Mouse (Mus musculus): Measurements from ENCODE around the gene Vdac1. TPM values are rescaled to one million over a fixed set of nuclear protein-coding genes. Genes with fewer than 3 reads are reported as not detected.
A peak's percentile ranks its signal among the peaks of the same experiment; 100 is the strongest.

Vdac1 gene
- 204 and 209 TPM in 2 replicates for polyA plus RNA-seq (2016; fragmentation: Nextera tagmentation; extraction: Ambion mirVana)

- peak; percentile 90 for DNase-seq (ENCODE audit: low spot score)
- H3K27ac ChIP-seq (replicated peaks): peak within 1 kb of the TSS; percentile 97
- H3K4me1 ChIP-seq: peaks cover 61% of the 10 kb centered on the region
- WGBS: under 1% methylated on average over 84 of the region's 84 CpGs
- H3K9me3 ChIP-seq: no peaks in the 10 kb centered on the region
- H3K36me3 ChIP-seq (replicated peaks): peaks cover 3% of the 10 kb centered on the region; the same call in 1 of the 2 replicates
- peak within 1 kb of the TSS; percentile 95 for H3K4me3 ChIP-seq
- no peaks in the 10 kb centered on the region for H3K27me3 ChIP-seq (replicated peaks; ENCODE audit: low read depth, poor library complexity, severe bottlenecking)
Measured at GRCm38 (mm10) chr11:52360471-52361277, at the start of gene Vdac1. Gene Vdac1, plus strand, starts transcription at chr11:52360860.

DNA sequence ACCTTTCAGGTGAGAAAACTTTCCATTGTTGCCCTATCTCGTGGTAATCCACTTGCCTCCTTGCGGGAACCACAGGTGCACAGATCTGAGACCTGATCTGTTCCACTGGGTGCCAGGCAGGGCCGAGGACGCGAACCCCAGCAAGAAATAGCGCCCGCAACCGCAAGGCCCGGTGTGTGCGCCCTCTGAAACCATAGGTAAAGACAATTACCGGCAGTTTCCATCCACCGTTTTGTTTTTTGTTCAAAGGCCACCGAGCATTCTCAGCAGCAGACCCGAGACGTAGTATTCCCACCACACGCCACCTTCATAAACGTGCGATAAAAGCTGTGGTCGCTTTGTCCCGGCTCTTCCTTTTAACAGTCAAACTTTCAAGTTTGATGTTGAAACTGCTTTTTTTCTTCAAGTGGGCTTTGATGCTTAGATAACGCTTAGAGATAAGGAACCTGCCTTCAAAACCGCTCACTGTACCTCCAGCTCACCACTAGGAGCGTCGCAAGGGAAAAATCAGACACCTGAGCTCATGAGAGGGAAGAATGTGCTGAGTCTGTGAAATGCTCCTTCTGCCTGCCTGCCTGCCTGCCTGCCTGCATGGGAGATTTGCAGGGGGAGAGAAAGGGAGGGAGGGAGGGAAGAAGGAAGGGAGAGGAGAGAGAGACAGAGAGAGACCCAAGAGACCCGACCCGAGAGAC lies 46.4 kb upstream of the Vdac1 start:
- H3K4me1 ChIP-seq: peaks cover 41% of the 10 kb centered on the region
- WGBS: 13% methylated on average over 26 of the region's 26 CpGs
- peak overlapping the region; percentile 16; the same call in 1 of the 2 replicates for H3K4me3 ChIP-seq
- no peaks in the 10 kb centered on the region for H3K36me3 ChIP-seq (replicated peaks)
- peak; percentile 45 for DNase-seq (ENCODE audit: low spot score)
- peaks cover 26% of the 10 kb centered on the region for H3K27me3 ChIP-seq (replicated peaks; ENCODE audit: low read depth, poor library complexity, severe bottlenecking)
- H3K27ac ChIP-seq (replicated peaks): no peak overlapping the region
- no peaks in the 10 kb centered on the region for H3K9me3 ChIP-seq

GRCm38 (mm10) chr11:52318445-52318844 lies 42.2 kb upstream of the Vdac1 start:
- H3K36me3 ChIP-seq (replicated peaks): no peaks in the 10 kb centered on the region
- H3K4me1 ChIP-seq: peaks cover 26% of the 10 kb centered on the region
- peaks cover 22% of the 10 kb centered on the region for H3K27me3 ChIP-seq (replicated peaks; ENCODE audit: low read depth, poor library complexity, severe bottlenecking)
- H3K4me3 ChIP-seq: no peak overlapping the region
- H3K27ac ChIP-seq (replicated peaks): peak overlapping the region; percentile 4; the same call in 1 of the 2 replicates
- DNase-seq (ENCODE audit: low spot score): no peak
- H3K9me3 ChIP-seq: no peaks in the 10 kb centered on the region
- WGBS: 85% methylated on average over 13 of the region's 13 CpGs

DNA sequence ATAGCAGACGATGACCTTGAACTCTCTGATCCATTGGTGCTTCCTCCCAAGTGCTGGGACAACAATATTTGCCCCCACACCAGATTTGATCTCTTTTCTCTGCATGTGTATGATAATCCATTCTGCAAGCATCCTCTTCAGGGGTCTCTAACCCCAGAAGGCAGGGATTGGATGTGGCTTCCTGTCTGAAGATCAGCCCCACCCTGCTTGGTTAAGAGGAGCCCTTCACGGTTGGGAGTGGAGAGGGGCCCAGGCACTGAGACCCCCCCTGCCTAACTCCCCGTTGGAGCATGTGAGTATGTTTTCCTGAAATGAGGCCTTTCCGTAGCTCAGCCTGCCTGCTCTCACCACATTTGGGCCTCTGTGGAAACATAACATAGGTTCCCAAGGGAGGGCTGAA lies 41.0 kb upstream of the Vdac1 start:
- H3K36me3 ChIP-seq (replicated peaks): no peaks in the 10 kb centered on the region
- H3K4me1 ChIP-seq: peaks cover 17% of the 10 kb centered on the region
- H3K27ac ChIP-seq (replicated peaks): no peak overlapping the region
- no peaks in the 10 kb centered on the region for H3K9me3 ChIP-seq
- DNase-seq (ENCODE audit: low spot score): no peak
- 73% methylated on average over 4 of the region's 4 CpGs for WGBS
- H3K4me3 ChIP-seq: no peak overlapping the region
- peaks cover 19% of the 10 kb centered on the region for H3K27me3 ChIP-seq (replicated peaks; ENCODE audit: low read depth, poor library complexity, severe bottlenecking)

GRCm38 (mm10) chr11:52320529-52320928 lies 40.1 kb upstream of the Vdac1 start:
- Histone ChIP-seq H3K36me3 (replicated peaks) (no peaks in the 10 kb centered on the region), H3K4me3 (no peak overlapping the region), H3K27ac (replicated peaks) (no peak overlapping the region), H3K9me3 (no peaks in the 10 kb centered on the region), H3K4me1 (peaks cover 17% of the 10 kb centered on the region), H3K27me3 (replicated peaks; ENCODE audit: low read depth, poor library complexity, severe bottlenecking) (peaks cover 10% of the 10 kb centered on the region)
- 84% methylated on average over 4 of the region's 4 CpGs for WGBS
- no peak for DNase-seq (ENCODE audit: low spot score)

DNA sequence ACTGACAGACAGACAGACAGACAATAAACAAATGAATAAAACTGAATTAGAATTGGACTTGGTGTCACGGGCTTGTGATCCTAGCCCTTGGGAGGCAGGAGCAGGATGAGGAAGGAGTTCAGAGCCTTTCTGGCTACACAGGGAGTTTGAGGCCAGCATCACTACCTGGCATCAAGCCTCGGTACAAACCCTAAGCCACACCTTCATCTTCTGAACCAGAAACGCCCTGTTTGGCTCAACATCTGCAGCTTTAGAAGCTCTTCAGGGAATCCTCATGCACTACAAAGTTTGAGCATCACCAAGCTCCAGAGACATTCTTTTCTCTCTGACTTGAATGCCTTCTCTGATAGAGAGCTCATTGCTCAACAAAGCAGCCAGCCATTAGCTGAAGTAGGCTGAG lies 39.1 kb upstream of the Vdac1 start:
- H3K4me1 ChIP-seq: peaks cover 17% of the 10 kb centered on the region
- H3K27me3 ChIP-seq (replicated peaks; ENCODE audit: low read depth, poor library complexity, severe bottlenecking): peaks cover 9% of the 10 kb centered on the region; the same call in 1 of the 2 replicates
- H3K27ac ChIP-seq (replicated peaks): no peak overlapping the region
- no peaks in the 10 kb centered on the region for H3K36me3 ChIP-seq (replicated peaks)
- H3K9me3 ChIP-seq: no peaks in the 10 kb centered on the region
- no peak overlapping the region for H3K4me3 ChIP-seq
- 71% methylated on average over 3 of the region's 3 CpGs for WGBS
- no peak for DNase-seq (ENCODE audit: low spot score)

GRCm38 (mm10) chr11:52324442-52325367 lies 36.0 kb upstream of the Vdac1 start:
- no peak overlapping the region for H3K4me3 ChIP-seq
- H3K27me3 ChIP-seq (replicated peaks; ENCODE audit: low read depth, poor library complexity, severe bottlenecking): peaks cover 9% of the 10 kb centered on the region; the same call in 1 of the 2 replicates
- 57% methylated on average over 23 of the region's 23 CpGs for WGBS
- DNase-seq (ENCODE audit: low spot score): no peak
- H3K9me3 ChIP-seq: no peaks in the 10 kb centered on the region
- H3K4me1 ChIP-seq: peaks cover 5% of the 10 kb centered on the region
- H3K27ac ChIP-seq (replicated peaks): no peak overlapping the region
- H3K36me3 ChIP-seq (replicated peaks): no peaks in the 10 kb centered on the region

- Histone ChIP-seq H3K4me1 (peaks cover 3% of the 10 kb centered on the region), H3K36me3 (replicated peaks) (no peaks in the 10 kb centered on the region), H3K4me3 (no peak overlapping the region), H3K27me3 (replicated peaks; ENCODE audit: low read depth, poor library complexity, severe bottlenecking) (peaks cover 9% of the 10 kb centered on the region; the same call in 1 of the 2 replicates), H3K27ac (replicated peaks) (no peak overlapping the region), H3K9me3 (no peaks in the 10 kb centered on the region)
- 67% methylated on average over 3 of the region's 3 CpGs for WGBS
- no peak for DNase-seq (ENCODE audit: low spot score)
Measured at GRCm38 (mm10) chr11:52327313-52327712, 33.3 kb upstream of the Vdac1 start.

DNA sequence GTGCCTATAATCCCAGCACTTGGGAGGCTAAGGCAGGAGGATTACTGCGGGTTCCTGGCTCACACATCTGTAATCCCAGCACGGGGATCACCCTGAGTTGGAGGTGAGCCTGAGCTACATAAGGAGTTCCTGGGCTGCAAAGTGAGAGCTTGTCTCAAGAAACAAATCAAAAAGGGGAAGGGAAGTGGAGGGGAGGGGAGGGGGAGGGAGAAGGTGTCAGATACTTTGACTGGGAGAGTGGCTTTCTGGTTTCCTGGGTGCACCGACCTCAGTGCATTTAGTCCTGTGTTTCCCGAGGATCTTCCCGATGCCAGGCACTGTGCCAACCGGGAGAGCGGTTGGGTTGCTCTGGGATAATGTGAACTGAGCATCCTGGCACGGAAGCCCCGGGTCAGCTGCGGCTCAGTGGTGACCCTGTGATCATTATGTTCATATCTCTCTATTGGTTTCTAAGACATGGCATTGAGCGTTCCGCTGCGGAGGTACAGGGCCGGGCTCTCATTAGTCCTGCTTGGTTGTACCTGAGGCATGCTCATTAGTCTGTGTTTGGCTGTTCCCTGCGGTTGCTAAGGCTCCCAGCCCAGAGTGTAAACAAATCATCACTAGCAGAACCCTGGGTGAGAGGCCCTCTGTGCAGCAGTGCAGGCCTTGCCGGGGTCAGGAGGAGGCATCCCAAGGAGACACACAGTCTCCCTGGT lies 28.1 kb upstream of the Vdac1 start:
- peaks cover 7% of the 10 kb centered on the region for H3K4me1 ChIP-seq
- H3K9me3 ChIP-seq: 0 out of 2 replicates have a peak, but pooled peaks cover 3% of the 10 kb centered on the region
- 54% methylated on average over 16 of the region's 16 CpGs for WGBS
- H3K27ac ChIP-seq (replicated peaks): 0 out of 2 replicates have a peak overlapping the region, but pooled peaks have one; percentile 7
- H3K36me3 ChIP-seq (replicated peaks): no peaks in the 10 kb centered on the region
- no peaks in the 10 kb centered on the region for H3K27me3 ChIP-seq (replicated peaks; ENCODE audit: low read depth, poor library complexity, severe bottlenecking)
- DNase-seq (ENCODE audit: low spot score): peak; percentile 39
- H3K4me3 ChIP-seq: no peak overlapping the region

DNA sequence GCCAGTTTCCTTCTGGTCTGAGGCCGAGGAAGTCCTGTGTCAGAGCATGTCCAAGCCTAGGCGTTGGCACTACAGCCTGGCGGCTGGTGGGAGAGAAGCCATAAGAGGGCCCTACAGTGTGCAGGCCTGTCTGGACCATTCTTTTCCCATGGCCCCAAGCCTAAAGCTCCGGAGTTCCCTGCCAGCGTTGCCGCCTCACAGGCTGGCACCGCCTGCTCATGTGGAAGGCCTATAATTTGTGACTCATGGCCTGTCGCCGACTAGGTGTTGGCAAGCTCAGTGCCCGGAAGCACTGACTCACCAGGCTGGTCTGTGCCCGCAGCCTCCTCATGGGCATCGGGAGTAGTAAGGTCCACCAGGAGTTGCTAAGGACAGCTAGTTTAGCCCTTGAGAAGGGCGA lies 27.0 kb upstream of the Vdac1 start:
- Histone ChIP-seq H3K4me1 (peaks cover 10% of the 10 kb centered on the region), H3K4me3 (no peak overlapping the region), H3K27ac (replicated peaks) (no peak overlapping the region), H3K27me3 (replicated peaks; ENCODE audit: low read depth, poor library complexity, severe bottlenecking) (no peaks in the 10 kb centered on the region), H3K9me3 (0 out of 2 replicates have a peak, but pooled peaks cover 3% of the 10 kb centered on the region), H3K36me3 (replicated peaks) (no peaks in the 10 kb centered on the region)
- DNase-seq (ENCODE audit: low spot score): no peak
- WGBS: 95% methylated on average over 13 of the region's 13 CpGs

DNA sequence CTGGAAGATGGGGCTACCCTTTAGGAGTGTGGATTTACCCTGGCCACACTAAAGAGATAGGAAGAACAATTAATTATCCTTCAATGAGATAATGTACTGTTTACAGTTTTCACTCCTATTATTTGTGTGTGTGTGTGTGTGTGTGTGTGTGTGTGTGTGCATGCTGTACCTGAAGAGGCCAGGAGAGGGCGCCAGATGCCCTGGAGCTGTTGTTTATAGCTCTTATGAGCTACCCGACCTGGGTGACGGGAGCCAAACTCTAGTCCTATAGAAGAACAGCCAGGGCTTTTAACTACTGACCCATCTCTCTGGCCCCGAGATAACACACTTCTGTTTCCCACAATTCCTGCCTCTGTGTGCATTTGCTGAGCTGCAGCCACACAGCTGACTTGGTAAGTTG lies 25.4 kb upstream of the Vdac1 start:
- H3K4me1 ChIP-seq: peaks cover 10% of the 10 kb centered on the region
- no peak for DNase-seq (ENCODE audit: low spot score)

More for the DNA sequence above, 25.4 kb upstream of the Vdac1 start:
- 0 out of 2 replicates have a peak, but pooled peaks cover 3% of the 10 kb centered on the region for H3K9me3 ChIP-seq
- 81% methylated on average over 4 of the region's 4 CpGs for WGBS
- no peaks in the 10 kb centered on the region for H3K36me3 ChIP-seq (replicated peaks)
- H3K27me3 ChIP-seq (replicated peaks; ENCODE audit: low read depth, poor library complexity, severe bottlenecking): no peaks in the 10 kb centered on the region
- H3K4me3 ChIP-seq: no peak overlapping the region
- no peak overlapping the region for H3K27ac ChIP-seq (replicated peaks)
